Mouse (Mus musculus): ENCODE data around the gene Mfsd5. TPM values are rescaled to one million over a fixed set of nuclear protein-coding genes. Genes with fewer than 3 reads are reported as not detected.

Gene Mfsd5
- polyA plus RNA-seq, 1 experiment from 2014 or later, result 44.4 TPM

DNA sequence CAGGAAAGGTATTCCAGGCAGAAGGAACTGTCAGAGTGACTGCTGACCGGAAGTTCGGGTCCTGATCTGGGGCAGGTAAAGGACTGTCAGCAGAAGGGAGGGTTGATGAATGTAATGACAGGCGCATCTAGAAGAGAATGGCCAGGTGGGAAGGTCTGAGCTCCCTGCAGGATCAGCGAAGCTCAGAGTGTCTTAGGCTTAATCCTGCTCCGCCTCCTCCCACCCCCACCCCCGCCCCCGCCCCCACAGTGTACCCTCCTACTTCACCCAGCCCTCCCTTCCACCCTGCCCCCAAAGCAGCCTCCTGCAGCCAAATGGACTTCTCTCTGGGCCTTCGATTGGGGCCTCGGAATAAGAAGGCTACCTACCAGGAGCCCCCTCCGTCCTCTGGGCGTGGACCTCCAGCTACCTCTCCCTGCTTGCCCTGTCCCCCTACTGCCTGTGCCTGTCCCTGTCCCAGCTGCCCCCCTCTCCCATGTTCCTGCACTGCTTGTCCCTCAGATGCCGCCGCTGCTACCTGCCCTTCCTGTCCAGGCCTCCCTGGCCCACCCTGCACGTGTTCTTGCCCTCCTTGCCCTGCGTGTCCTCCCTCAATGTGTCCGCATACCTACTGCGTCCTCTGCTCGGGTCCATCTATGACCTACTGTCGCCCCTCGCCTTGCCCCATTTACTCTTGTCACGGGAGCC, 8.8 kb upstream of the Mfsd5 start, which contains the start of gene Gm9918:
Gm9918 (plus strand) TSS at position 290 of the 687 bp plus-strand sequence.
- Histone ChIP-seq H3K9me3 (replicated peaks; ENCODE audit: control insufficient read depth, low read length) (no peaks in the 10 kb centered on the region), H3K4me3 (ENCODE audit: low read depth, low read length) (peak within 1 kb of the TSS; percentile 29), H3K36me3 (ENCODE audit: control insufficient read depth, insufficient read depth, low read length) (no peaks in the 10 kb centered on the region), H3K9ac (ENCODE audit: low read depth, low read length) (peak within 1 kb of the TSS; percentile 58; the same call in 1 of the 2 replicates), H3K27me3 (ENCODE audit: control insufficient read depth, insufficient read depth, low read length) (peaks cover 19% of the 10 kb centered on the region), H3K4me1 (ENCODE audit: control insufficient read depth, insufficient read depth, low read length) (peaks cover 9% of the 10 kb centered on the region), H3K4me2 (peak within 1 kb of the TSS; percentile 63), H3K27ac (ENCODE audit: low read depth, low read length) (no peak within 1 kb of the TSS)
- no peak for ATAC-seq (replicated peaks; ENCODE audit: insufficient number of reproducible peaks, low FRiP score, low TSS enrichment)
- 5% methylated on average over 21 of the region's 21 CpGs for WGBS (ENCODE audit: insufficient replicate concordance)

GRCm38 (mm10) chr15:102271441-102271840, 7.8 kb upstream of the Mfsd5 start:
- H3K4me2 ChIP-seq, result no peak overlapping the region

DNA sequence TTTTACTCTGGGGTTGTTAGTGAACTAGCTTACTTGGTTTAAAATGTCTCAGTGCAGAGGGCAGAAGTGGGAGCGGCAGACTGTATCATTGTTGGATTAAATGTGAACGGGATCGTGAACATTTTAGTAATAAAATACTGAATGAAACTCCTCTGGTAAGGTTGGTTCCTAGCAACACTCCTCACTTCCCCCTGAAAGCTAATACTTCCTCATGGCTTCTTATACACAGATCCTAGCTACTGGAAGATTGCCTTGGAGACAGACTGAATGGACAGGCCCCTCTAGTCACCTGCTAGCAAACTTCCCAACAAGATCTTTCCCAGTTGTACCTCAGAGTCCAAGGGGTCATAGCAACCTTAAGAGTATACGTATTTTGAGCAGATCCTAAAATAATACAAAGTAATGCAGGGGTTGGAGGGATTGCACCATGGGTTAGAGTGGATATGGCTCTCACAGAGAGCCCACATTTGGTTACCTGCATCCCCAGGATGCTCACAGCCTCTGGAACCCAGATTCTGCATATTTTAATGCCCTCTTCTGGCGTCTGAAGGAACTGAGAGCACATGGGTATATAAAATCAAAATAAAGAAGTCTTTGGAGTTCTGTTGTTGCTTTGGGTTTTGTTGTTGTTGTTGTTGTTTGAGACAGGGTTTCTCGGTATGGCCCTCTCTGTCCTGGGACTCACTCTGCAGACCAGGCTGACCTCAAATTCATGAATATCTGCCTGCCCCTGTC, 5.1 kb upstream of the Mfsd5 start:
- Histone ChIP-seq H3K27me3 (ENCODE audit: control insufficient read depth, insufficient read depth, low read length) (peaks cover 19% of the 10 kb centered on the region), H3K4me1 (ENCODE audit: control insufficient read depth, insufficient read depth, low read length) (peaks cover 9% of the 10 kb centered on the region), H3K4me3 (ENCODE audit: low read depth, low read length) (no peak overlapping the region), H3K9me3 (replicated peaks; ENCODE audit: control insufficient read depth, low read length) (no peaks in the 10 kb centered on the region), H3K27ac (ENCODE audit: low read depth, low read length) (no peak overlapping the region), H3K9ac (ENCODE audit: low read depth, low read length) (no peak overlapping the region), H3K4me2 (no peak overlapping the region), H3K36me3 (ENCODE audit: control insufficient read depth, insufficient read depth, low read length) (no peaks in the 10 kb centered on the region)
- 68% methylated on average over 6 of the region's 6 CpGs for WGBS (ENCODE audit: insufficient replicate concordance)
- ATAC-seq (replicated peaks; ENCODE audit: insufficient number of reproducible peaks, low FRiP score, low TSS enrichment), result no peak

More at GRCm38 (mm10) chr15:102271441-102271840, 7.8 kb upstream of the Mfsd5 start:
- Histone ChIP-seq H3K27ac (ENCODE audit: low read depth, low read length) (no peak overlapping the region), H3K36me3 (ENCODE audit: control insufficient read depth, insufficient read depth, low read length) (no peaks in the 10 kb centered on the region), H3K9ac (ENCODE audit: low read depth, low read length) (no peak overlapping the region), H3K4me3 (ENCODE audit: low read depth, low read length) (no peak overlapping the region), H3K4me1 (ENCODE audit: control insufficient read depth, insufficient read depth, low read length) (peaks cover 9% of the 10 kb centered on the region), H3K9me3 (replicated peaks; ENCODE audit: control insufficient read depth, low read length) (no peaks in the 10 kb centered on the region), H3K27me3 (ENCODE audit: control insufficient read depth, insufficient read depth, low read length) (peaks cover 19% of the 10 kb centered on the region)
- WGBS (ENCODE audit: insufficient replicate concordance), result 22% methylated on average over 3 of the region's 3 CpGs
- no peak for ATAC-seq (replicated peaks; ENCODE audit: insufficient number of reproducible peaks, low FRiP score, low TSS enrichment)

GRCm38 (mm10) chr15:102278726-102279091, 545 bp upstream of the Mfsd5 start:
- H3K4me3 ChIP-seq (ENCODE audit: low read depth, low read length), result peak overlapping the region; percentile 91

DNA sequence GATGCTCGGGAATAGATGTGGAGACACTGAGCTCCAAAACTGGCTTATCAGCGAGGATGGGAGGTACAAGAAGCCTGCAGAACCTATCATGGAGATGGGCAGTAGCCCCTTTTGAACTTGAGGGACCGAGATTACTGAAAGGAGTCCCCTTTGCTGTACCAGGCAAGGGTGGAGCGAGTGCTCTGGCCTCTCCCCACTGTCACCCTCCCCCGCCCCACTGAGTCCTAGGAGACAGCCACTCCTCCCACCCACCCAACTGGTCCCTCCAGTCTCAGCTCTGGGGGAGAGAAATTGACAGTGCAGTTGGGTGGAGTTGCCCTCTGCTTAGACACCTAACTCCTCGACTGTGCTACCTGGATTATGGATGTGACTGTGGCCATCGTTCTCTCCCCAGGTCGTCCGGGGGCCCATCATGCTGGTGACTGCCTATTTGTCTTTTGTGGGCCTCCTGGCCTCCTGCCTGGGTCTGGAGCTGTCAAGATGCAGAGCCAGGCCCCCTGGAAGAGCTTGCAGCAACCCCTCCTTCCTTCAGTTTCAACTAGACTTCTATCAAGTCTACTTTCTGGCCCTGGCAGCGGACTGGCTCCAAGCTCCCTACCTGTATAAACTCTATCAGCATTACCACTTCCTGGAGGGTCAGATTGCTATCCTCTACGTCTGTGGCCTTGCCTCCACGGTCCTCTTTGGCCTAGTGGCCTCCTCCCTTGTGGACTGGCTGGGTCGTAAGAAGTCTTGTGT, 698 bp downstream of the Mfsd5 start:
- Histone ChIP-seq H3K9ac (ENCODE audit: low read depth, low read length) (peak overlapping the region; percentile 78), H3K27ac (ENCODE audit: low read depth, low read length) (peak overlapping the region; percentile 88), H3K4me2 (peak overlapping the region; percentile 97), H3K36me3 (ENCODE audit: control insufficient read depth, insufficient read depth, low read length) (peaks cover 3% of the 10 kb centered on the region; the same call in 1 of the 2 replicates), H3K27me3 (ENCODE audit: control insufficient read depth, insufficient read depth, low read length) (no peaks in the 10 kb centered on the region), H3K4me1 (ENCODE audit: control insufficient read depth, insufficient read depth, low read length) (peaks cover 11% of the 10 kb centered on the region), H3K4me3 (ENCODE audit: low read depth, low read length) (peak overlapping the region; percentile 91), H3K9me3 (replicated peaks; ENCODE audit: control insufficient read depth, low read length) (no peaks in the 10 kb centered on the region)
- 28% methylated on average over 13 of the region's 13 CpGs for WGBS (ENCODE audit: insufficient replicate concordance)
- ATAC-seq (replicated peaks; ENCODE audit: insufficient number of reproducible peaks, low FRiP score, low TSS enrichment), result no peak; the same call in 1 of the 2 replicates

More at GRCm38 (mm10) chr15:102278726-102279091, 545 bp upstream of the Mfsd5 start:
- no peaks in the 10 kb centered on the region for H3K27me3 ChIP-seq (ENCODE audit: control insufficient read depth, insufficient read depth, low read length)
- H3K4me2 ChIP-seq, result peak overlapping the region; percentile 97
- peaks cover 8% of the 10 kb centered on the region for H3K4me1 ChIP-seq (ENCODE audit: control insufficient read depth, insufficient read depth, low read length)
- peaks cover 3% of the 10 kb centered on the region; the same call in 1 of the 2 replicates for H3K36me3 ChIP-seq (ENCODE audit: control insufficient read depth, insufficient read depth, low read length)
- H3K9me3 ChIP-seq (replicated peaks; ENCODE audit: control insufficient read depth, low read length), result no peaks in the 10 kb centered on the region
- H3K9ac ChIP-seq (ENCODE audit: low read depth, low read length), result peak overlapping the region; percentile 78
- peak overlapping the region; percentile 88 for H3K27ac ChIP-seq (ENCODE audit: low read depth, low read length)
- ATAC-seq (replicated peaks; ENCODE audit: insufficient number of reproducible peaks, low FRiP score, low TSS enrichment), result no peak
- WGBS (ENCODE audit: insufficient replicate concordance), result 23% methylated on average over 7 of the region's 7 CpGs

GRCm38 (mm10) chr15:102280623-102281022, 1.4 kb downstream of the Mfsd5 start:
- 92% methylated on average over 19 of the region's 19 CpGs for WGBS (ENCODE audit: insufficient replicate concordance)
- Histone ChIP-seq H3K27ac (ENCODE audit: low read depth, low read length) (no peak overlapping the region), H3K27me3 (ENCODE audit: control insufficient read depth, insufficient read depth, low read length) (no peaks in the 10 kb centered on the region), H3K4me3 (ENCODE audit: low read depth, low read length) (peak overlapping the region; percentile 91), H3K9me3 (replicated peaks; ENCODE audit: control insufficient read depth, low read length) (no peaks in the 10 kb centered on the region), H3K4me1 (ENCODE audit: control insufficient read depth, insufficient read depth, low read length) (peaks cover 13% of the 10 kb centered on the region), H3K9ac (ENCODE audit: low read depth, low read length) (peak overlapping the region; percentile 78; the same call in 1 of the 2 replicates), H3K4me2 (peak overlapping the region; percentile 97), H3K36me3 (ENCODE audit: control insufficient read depth, insufficient read depth, low read length) (peaks cover 3% of the 10 kb centered on the region; the same call in 1 of the 2 replicates)
- ATAC-seq (replicated peaks; ENCODE audit: insufficient number of reproducible peaks, low FRiP score, low TSS enrichment), result no peak

GRCm38 (mm10) chr15:102282463-102283292, 3.4 kb downstream of the Mfsd5 start:
- no peak for ATAC-seq (replicated peaks; ENCODE audit: insufficient number of reproducible peaks, low FRiP score, low TSS enrichment)
- Histone ChIP-seq H3K4me1 (ENCODE audit: control insufficient read depth, insufficient read depth, low read length) (peaks cover 13% of the 10 kb centered on the region), H3K27ac (ENCODE audit: low read depth, low read length) (no peak overlapping the region), H3K27me3 (ENCODE audit: control insufficient read depth, insufficient read depth, low read length) (no peaks in the 10 kb centered on the region), H3K9me3 (replicated peaks; ENCODE audit: control insufficient read depth, low read length) (no peaks in the 10 kb centered on the region), H3K36me3 (ENCODE audit: control insufficient read depth, insufficient read depth, low read length) (peaks cover 3% of the 10 kb centered on the region; the same call in 1 of the 2 replicates), H3K4me2 (no peak overlapping the region), H3K4me3 (ENCODE audit: low read depth, low read length) (no peak overlapping the region), H3K9ac (ENCODE audit: low read depth, low read length) (no peak overlapping the region)
- WGBS (ENCODE audit: insufficient replicate concordance), result 68% methylated on average over 8 of the region's 8 CpGs

Measured in heart, embryonic 11.5 days (tissue).